8 mouse cellular contexts compared by ENCODE assay signal in the genomic region with DNA sequence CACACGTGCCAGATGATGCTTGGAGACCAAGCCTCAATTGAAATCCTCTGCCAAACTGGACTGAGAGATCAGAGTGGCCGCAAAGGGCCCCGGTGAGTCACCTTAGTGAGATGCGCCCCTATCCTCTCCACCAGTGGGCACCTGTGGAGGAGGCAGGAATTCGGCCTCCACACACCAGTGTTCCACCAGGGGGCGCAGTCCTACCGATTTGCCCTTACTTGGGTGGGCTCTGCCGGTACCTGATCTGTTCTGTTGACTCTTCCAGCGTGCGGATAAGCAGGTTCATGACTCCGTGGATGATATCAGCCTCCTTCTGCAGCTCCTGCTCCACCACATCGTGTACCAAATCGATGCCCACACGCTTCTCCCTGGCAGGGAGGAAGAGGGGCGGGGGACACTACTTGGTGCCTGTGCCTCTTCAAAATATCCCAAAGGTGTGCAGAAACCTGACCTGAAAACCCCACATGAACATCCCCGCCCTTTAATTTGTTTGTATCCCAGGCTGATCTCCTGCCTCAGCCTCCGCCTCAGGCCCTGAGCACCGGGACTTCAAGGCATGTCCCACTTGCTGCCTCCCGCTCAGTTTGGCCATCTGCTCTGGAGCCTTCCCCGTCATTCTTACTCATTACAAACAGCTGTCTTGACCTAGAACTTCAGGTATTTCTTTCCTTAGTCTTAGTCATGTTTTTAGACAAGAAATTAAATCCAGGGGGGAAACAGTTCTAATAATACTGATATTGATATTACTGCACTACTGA. TPM values are rescaled to one million over a fixed set of nuclear protein-coding genes. Genes with fewer than 3 reads are reported as not detected.
DNase-seq lines count a peak whose midpoint lies in the region; ATAC-seq and TF ChIP-seq lines count a peak whose summit lies in the region.

No protein-coding gene starts in this region.

- DNase-seq in ES-CJ7 (ENCODE audit: low read depth, low spot score) = peak; percentile 90
- peak; percentile 26 for DNase-seq in c-Kit-negative CD71-positive TER-119-positive erythroid progenitor cells, embryonic 14.5 days (ENCODE audit: low read depth, low spot score)
- peak; percentile 74 for DNase-seq in forebrain, embryonic 14.5 days (ENCODE audit: low spot score)
- peak; percentile 34 for DNase-seq in heart, postnatal 25 days (ENCODE audit: low spot score)
- peak; percentile 50 to 80 for DNase-seq in layer of hippocampus, adult 2 months (ENCODE audit: low spot score in 2 of 2)
- peak; percentile 68 for DNase-seq in lung, postnatal 0 days (ENCODE audit: low spot score)
- DNase-seq in retina, embryonic 14.5 days (ENCODE audit: low spot score) = peak; percentile 87
- peak; percentile 63 to 68 for DNase-seq in thymus, postnatal 36 days

- H3K9ac ChIP-seq in forebrain, embryonic 14.5 days (ENCODE audit: low read length) = no peak overlapping the region
- no peak overlapping the region for H3K9ac ChIP-seq in lung, postnatal 0 days (replicated peaks; ENCODE audit: low read depth)

- H3K27ac ChIP-seq in forebrain, embryonic 14.5 days (ENCODE audit: low read depth, low read length) = no peak overlapping the region
- H3K27ac ChIP-seq in layer of hippocampus, adult 2 months = no peak overlapping the region
- H3K27ac ChIP-seq in lung, postnatal 0 days (ENCODE audit: low read length) = no peak overlapping the region

- ATAC-seq in forebrain, embryonic 14.5 days = peak; percentile 46; the same call in 1 of the 2 replicates
- ATAC-seq in lung, postnatal 0 days = peak; percentile 59

- peak; percentile 96; the same call in 1 of the 2 replicates for TF ChIP-seq CTCF in layer of hippocampus, adult 2 months (conservative IDR thresholded peaks at IDR 0.05)
- peak; percentile 98 for TF ChIP-seq CTCF in lung, postnatal 0 days (IDR thresholded peaks at IDR 0.05)

- WGBS in forebrain, embryonic 14.5 days = 24% methylated on average over 19 of the region's 20 CpGs
- WGBS in lung, postnatal 0 days = 24% methylated on average over 20 of the region's 20 CpGs

- H3K36me3 ChIP-seq in forebrain, embryonic 14.5 days (ENCODE audit: control insufficient read depth, insufficient read depth, low read length) = no peaks in the 10 kb centered on the region
- H3K36me3 ChIP-seq in lung, postnatal 0 days (ENCODE audit: insufficient read depth, low read length) = no peaks in the 10 kb centered on the region

- no peaks in the 10 kb centered on the region for H3K27me3 ChIP-seq in forebrain, embryonic 14.5 days (replicated peaks; ENCODE audit: control insufficient read depth, insufficient read depth, low read length)
- H3K27me3 ChIP-seq in lung, postnatal 0 days (replicated peaks; ENCODE audit: insufficient read depth, low read length) = no peaks in the 10 kb centered on the region

- H3K4me3 ChIP-seq in forebrain, embryonic 14.5 days (ENCODE audit: low read depth, low read length) = no peak overlapping the region
- peak overlapping the region; percentile 36 for H3K4me3 ChIP-seq in layer of hippocampus, adult 2 months
- no peak overlapping the region for H3K4me3 ChIP-seq in lung, postnatal 0 days (ENCODE audit: low read depth, low read length)

- H3K4me2 ChIP-seq in forebrain, embryonic 14.5 days (ENCODE audit: low read length) = peak overlapping the region; percentile 24; the same call in 1 of the 2 replicates
- peak overlapping the region; percentile 31 for H3K4me2 ChIP-seq in lung, postnatal 0 days (replicated peaks; ENCODE audit: low read depth, low read length)

- intact Hi-C loops in heart, postnatal 25 days (cut with DNase I) = loop anchor here (1.0 to 10.0 kb wide), 3 partner anchors 73 to 370 kb away; no protein-coding TSS in a partner anchor

- no peaks in the 10 kb centered on the region for H3K9me3 ChIP-seq in forebrain, embryonic 14.5 days (replicated peaks; ENCODE audit: control insufficient read depth, low read length)
- no peaks in the 10 kb centered on the region for H3K9me3 ChIP-seq in lung, postnatal 0 days (ENCODE audit: low read length)

- H3K4me1 ChIP-seq in forebrain, embryonic 14.5 days (ENCODE audit: control insufficient read depth, insufficient read depth, low read length) = no peaks in the 10 kb centered on the region
- no peaks in the 10 kb centered on the region for H3K4me1 ChIP-seq in lung, postnatal 0 days (ENCODE audit: insufficient read depth, low read depth, low read length)

- TF ChIP-seq EP300 in lung, postnatal 0 days (IDR thresholded peaks at IDR 0.05) = no peak

RNA-seq across cellular contexts. Expression of a gene that starts 7.1 kb away (rescaled TPM):
- polyA plus RNA-seq in forebrain, embryonic 14.5 days (2014; fragmentation: Nextera tagmentation; extraction: Ambion mirVana) = 10.4 and 10.5 TPM in 2 replicates
- total RNA-seq in heart, postnatal 25 days (2021) = not detected
- 1 to 10 TPM; 2.0 to 3.3 TPM for total RNA-seq in layer of hippocampus, adult 2 months (2021)
- 14.2 and 17.3 TPM in 2 replicates for polyA plus RNA-seq in lung, postnatal 0 days (2015; fragmentation: Nextera tagmentation; extraction: Ambion mirVana)

RNA-seq across cellular contexts. Expression of a gene that starts 40.9 kb away (rescaled TPM):
- polyA plus RNA-seq in forebrain, embryonic 14.5 days (2014; fragmentation: Nextera tagmentation; extraction: Ambion mirVana) = not detected in 2 replicates
- not detected for total RNA-seq in heart, postnatal 25 days (2021)
- total RNA-seq in layer of hippocampus, adult 2 months (2021) = not detected
- not detected in 2 replicates for polyA plus RNA-seq in lung, postnatal 0 days (2015; fragmentation: Nextera tagmentation; extraction: Ambion mirVana)

RNA-seq across cellular contexts. Expression of a gene that starts 53.7 kb away (rescaled TPM):
- polyA plus RNA-seq in forebrain, embryonic 14.5 days (2014; fragmentation: Nextera tagmentation; extraction: Ambion mirVana) = 1.1 TPM in 2 replicates
- 10 to 100 TPM; 10.7 to 12.0 TPM for total RNA-seq in heart, postnatal 25 days (2021)
- total RNA-seq in layer of hippocampus, adult 2 months (2021) = 1 to 10 TPM; 4.2 to 5.2 TPM
- polyA plus RNA-seq in lung, postnatal 0 days (2015; fragmentation: Nextera tagmentation; extraction: Ambion mirVana) = 32.3 and 39.7 TPM in 2 replicates

RNA-seq across cellular contexts. Expression of a gene that starts 56.4 kb away (rescaled TPM):
- polyA plus RNA-seq in forebrain, embryonic 14.5 days (2014; fragmentation: Nextera tagmentation; extraction: Ambion mirVana) = 1.4 and 1.6 TPM in 2 replicates
- 10 to 100 TPM; 19.0 to 21.6 TPM for total RNA-seq in heart, postnatal 25 days (2021)
- 1 to 10 TPM; 2.2 to 3.8 TPM for total RNA-seq in layer of hippocampus, adult 2 months (2021)
- polyA plus RNA-seq in lung, postnatal 0 days (2015; fragmentation: Nextera tagmentation; extraction: Ambion mirVana) = 108 TPM in 2 replicates

Comparison
In these comparisons a context has a peak if more than half of its experiments do, and no peak if none do; other contexts are left out.
1. DNase-seq: peak in every context shown above with its lines; median percentile 90 in ES-CJ7; 87 in retina, embryonic 14.5 days; 74 in forebrain, embryonic 14.5 days; 68 in lung, postnatal 0 days; 66 in thymus, postnatal 36 days; 65 in layer of hippocampus, adult 2 months; 34 in heart, postnatal 25 days; 26 in c-Kit-negative CD71-positive TER-119-positive erythroid progenitor cells, embryonic 14.5 days.